Mouse (Mus musculus): ENCODE results near the gene Rbm10.

The Rbm10 gene

DNA sequence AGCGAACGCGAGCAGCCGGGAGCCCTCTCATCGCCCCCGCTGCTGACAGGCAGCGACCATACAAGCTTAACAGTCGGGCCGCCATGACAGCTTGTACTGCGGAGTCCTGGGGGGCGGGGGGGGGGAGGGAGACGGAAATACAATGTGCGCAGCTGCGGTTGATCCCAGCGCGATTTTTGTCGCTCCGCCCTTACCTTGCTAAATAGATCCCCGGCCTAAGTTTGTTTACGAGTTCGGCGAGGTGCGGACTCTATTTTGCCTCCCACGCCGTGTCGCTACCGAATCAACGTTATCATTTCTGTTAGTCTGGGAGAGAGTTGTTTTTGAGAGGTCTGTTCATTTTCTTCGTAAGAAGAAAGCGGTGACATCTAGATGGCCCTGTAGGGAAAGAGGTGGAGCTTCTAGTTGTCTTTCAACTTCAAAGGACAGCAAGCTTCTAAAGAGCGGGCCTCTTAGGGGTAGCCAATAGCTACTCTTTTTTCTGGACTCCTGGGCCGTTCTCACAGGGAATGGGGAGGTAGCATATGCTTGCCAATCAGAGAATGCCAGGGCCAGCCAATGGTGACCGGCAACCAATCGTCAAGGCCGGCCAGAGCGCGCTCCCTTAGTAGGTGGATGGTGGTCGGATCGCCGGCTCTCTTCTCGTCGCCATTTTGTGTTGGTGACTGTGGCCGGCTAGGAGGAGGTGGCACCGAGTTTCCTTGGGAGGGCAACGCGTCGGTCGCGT, at the start of gene Rbm10, which contains the start of gene Ndufb11:
Rbm10 (plus strand) TSS at position 328 of the 727 bp plus-strand sequence.
Ndufb11 (minus strand) TSS at position 444 of the 727 bp plus-strand sequence.
- DNase-seq, result peak; percentile 88

DNA sequence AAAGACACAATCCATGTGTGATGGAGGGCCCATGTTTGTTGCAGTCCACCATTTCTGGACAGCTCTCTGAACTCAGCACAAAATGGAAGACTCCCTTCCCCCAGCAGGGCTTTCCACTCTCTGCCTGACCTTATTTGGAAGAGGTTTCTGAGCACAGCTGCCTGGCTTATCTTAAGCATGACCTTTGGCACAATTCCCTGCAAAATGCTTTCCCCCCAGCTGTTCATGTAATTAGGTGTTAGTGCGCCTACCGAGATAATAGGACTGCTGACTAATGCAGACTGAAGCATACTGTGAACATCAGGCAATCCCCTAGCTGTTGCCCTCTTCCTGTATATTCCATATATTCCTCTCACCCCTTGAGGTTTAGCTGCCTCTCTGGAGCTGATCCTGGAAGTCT, 46.3 kb upstream of the Rbm10 start:
- DNase-seq, result peak in 1 of 2 experiments; percentile 4

DNA sequence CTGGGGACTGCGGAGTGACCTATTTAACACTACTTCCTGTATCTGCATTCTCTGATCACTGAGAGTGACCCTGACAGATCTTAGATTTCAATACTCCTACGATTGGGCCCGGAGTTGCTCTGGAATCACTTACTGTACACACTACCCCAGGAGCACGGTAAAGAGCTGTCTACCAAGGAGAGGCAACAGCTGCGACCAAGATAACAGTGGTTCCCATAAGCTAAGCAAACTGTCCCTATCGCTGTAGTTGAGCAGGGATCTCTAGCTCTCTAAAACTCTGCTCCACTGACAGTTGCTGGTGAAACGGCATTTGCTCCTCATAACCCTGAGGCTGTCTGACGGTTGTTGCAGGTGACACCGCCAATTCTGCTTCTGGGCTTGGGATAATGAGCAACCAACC, 44.6 kb upstream of the Rbm10 start:
- no peak for DNase-seq

DNA sequence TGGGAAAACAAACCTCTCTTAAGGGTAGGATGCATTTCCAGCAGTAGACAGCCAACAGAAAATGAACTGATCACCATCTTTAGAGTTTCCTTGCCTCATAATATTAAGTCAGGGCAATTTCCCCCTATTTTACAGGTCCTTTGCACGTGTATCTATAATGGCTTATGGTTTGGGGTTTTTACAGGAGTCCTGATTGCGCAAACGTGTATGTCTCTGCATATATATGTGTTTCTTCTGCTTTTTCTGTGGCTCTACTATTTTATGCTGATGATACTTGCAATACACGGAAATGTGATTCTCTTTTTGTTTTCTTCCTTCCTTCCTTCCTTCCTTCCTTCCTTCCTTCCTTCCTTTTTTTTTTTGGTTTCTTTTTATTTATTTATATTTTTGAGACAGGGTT, 43.4 kb upstream of the Rbm10 start:
- no peak for DNase-seq

DNA sequence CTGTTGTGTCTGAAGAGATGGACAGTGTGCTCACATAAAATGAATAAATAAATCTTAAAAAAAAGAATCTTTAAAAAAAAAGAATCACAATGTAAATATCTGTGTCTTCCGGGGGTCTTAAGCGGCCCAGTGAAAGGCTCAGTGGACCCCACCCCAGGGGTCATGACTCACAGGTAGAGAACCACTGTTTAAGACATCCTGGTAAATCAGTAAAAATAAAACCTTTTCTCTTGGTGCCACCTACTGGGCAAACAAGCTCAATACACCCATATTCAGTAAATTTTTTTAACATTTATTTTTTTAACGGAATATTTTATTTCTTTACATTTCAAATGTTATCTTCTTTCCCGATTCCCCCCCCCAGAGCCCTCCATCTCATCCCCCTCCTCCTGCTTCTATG, 29.3 kb upstream of the Rbm10 start:
- no peak for DNase-seq

DNA sequence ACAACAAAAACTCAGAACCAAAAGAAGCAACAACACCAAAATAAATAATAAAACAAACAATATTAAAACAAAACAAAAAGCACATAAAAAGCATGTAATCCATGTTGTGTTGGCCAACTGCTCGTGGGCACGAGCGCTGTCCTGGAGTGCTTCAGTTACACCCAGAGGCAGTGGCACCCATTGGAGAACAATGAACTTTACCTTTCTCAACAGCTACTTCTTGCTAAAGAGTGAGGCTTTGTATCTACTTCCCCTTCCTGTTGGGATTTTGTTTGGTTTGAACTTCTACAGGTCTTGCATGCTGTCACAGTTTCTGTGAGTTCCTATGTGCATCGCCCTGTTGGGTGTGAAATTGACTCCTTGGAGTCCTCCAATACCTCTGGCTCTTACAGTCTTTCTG, 8.8 kb upstream of the Rbm10 start:
- DNase-seq, result no peak

DNA sequence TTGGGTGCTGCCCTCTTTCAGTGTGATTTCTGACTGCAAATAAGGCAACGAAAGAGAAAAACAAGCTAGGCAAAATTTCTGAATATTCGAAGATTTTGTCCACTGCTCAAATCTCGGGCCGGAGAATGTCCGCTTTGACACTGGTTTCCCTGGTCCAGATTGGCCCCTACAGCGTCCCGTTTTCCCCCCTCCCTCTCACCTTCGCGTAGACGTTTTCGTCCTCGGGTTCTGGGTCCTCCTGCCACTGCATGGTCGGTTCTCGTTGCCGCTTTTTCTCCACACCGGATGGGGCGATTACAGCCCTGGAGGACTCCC, 485 bp upstream of the Rbm10 start:
- DNase-seq, result no peak

DNA sequence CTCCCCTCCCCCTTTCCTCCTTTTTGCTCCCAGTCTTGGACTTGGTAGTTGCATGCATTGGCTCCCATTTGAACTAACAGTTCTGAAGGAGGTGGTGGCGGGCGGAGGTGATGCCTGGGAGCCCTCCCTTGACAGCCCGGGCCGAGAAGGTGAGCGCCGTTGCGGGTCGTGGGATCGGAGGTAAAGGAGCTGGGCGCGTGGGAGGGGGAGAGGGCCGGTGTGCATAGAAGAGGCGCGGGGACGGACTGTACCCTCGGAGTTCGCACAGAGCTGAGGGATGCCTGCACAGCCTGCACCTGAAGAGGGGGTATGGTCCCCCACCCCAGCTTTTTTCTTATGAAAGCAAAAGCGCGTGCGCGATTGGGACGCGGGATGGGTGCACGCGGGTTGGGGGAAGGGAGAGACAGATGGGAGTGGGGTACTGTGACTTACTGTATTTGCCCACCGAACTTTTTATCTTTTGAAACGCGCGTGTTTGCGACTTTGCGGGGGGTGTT, 648 bp downstream of the Rbm10 start:
- peak; percentile 27 to 28 for DNase-seq

DNA sequence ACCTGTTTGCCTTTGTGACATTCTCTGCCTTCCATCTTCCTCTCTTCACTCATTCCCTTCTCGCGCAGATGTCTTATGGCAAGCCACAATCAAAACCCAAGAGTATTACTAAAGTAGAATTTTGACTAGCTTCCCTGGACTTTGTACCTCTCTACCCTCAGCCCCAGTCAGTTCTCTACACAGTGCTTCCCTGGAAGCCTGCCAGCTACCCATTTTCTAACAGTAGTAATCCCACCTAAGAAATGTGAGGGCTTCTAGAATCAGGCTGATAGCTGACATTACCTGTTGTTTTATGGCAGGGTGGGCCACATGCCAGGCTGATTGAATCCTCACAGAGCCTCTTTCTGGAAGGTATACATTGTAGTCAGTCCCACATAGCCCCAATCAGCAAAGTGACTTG, 20.8 kb downstream of the Rbm10 start:
- DNase-seq, result no peak

DNA sequence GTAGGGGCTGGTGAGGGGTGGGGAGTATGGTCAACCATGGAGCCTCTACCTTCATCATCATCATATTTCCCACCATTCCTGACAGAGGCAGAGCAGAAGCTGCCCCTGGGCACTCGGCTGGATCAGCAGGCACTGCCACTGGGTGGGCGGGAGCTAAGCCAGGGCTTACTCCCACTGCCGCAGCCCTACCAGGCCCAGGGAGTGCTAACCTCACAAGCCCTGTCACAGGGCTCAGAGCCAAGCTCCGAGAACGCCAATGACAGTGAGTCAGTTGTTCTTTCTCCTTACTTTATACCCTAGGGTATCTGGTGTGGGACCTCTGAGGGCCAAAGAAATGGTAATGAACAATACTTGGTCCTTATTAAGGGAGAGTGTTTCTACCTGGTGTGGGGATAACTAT, 27.5 kb downstream of the Rbm10 start:
- no peak for DNase-seq

DNA sequence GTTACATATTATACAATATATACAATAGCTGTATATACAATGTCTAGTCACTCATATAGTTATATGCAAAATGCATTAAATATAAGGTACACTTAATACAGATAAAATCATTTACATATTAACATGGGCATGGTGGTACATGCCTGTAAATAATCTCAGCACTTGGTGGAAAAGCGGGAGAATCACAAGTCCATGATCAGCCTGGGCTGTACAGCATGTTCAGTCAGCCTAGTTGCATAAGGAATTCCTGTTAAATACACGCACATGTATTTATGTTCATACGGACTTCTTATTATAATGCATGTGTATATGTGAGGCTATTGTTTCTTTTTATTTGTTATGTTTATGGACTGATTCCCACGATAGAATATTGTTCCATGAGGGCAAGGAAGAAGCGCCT, 40.3 kb downstream of the Rbm10 start:
- no peak for DNase-seq

DNA sequence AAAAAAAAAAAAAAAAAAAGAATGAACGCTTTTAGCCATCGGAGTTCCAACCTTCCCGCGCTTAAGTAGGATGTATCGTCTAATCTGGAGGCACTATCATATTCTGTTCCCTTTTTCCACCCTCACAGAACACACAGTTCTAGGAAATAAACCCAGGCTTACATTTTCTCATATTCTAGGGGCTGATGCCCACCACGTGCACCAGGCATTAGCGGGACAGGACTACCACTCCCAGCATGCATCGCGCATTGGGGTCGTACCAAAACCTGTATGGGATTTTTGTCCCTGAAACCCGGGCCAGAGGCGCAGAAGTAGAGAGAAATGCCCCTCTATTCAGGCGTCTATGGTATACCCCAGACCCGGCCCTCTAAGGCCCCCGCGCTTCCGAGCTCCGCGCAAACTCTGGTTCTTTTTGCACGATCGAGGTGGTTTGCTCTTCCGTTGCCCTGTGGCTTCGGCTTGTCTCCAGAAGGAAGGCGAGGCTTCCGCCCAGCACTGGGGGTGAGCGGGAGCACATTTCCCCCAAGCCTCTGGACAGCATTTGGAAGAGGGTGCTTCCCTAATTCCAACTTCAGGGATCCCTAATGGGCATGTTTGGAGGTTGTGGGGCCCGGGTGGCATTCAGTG, 40.8 kb downstream of the Rbm10 start, which contains the start of gene Uba1:
Uba1 (plus strand) TSS at position 301 of the 627 bp plus-strand sequence.
- peak; percentile 74 to 79 for DNase-seq

DNA sequence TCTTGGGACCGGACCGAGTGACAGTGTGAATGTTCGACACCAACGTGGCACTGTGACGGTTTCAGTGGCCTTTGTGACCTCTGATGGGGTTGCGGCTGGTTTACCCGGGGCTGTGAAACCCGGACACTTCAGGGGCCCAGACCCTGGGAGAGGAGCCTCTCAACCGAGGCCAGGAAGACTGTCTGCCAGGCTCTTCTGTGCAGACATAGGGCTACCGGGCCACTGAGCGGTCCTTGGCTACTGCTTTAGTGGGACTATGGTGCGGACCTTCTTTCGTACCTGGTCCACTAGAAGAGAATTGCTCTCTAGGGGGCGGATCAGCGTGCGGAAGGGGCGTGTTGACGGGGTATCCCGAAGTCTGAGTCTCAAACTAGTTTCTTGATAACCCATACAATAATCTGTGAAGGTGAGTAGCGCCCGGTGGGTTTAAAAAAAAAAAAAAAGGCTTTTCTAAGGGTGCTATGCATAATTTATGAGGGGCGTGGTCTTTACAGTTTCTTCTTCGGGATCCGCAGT, 41.6 kb downstream of the Rbm10 start:
- peak in 1 of 2 experiments; percentile 6 for DNase-seq

DNA sequence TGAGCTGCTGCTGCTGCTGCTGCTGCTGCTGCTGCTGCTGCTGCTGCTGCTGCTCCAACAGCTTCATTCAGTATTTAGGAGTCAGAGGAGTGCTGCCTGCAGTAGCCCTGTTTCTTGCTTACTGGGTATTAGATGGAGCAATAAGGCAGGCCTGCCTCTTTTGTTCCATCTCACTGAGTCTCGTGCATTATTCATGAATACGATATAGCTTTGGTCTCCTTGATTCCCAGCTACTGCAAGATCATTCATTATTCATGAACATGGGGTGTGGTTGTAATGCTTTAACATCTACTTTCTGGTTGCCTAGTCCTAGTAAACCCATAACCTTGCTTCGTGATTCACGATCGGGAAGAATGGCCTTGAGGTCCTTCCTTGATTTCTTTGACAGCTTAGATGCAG, 45.0 kb downstream of the Rbm10 start:
- DNase-seq, result no peak

DNA sequence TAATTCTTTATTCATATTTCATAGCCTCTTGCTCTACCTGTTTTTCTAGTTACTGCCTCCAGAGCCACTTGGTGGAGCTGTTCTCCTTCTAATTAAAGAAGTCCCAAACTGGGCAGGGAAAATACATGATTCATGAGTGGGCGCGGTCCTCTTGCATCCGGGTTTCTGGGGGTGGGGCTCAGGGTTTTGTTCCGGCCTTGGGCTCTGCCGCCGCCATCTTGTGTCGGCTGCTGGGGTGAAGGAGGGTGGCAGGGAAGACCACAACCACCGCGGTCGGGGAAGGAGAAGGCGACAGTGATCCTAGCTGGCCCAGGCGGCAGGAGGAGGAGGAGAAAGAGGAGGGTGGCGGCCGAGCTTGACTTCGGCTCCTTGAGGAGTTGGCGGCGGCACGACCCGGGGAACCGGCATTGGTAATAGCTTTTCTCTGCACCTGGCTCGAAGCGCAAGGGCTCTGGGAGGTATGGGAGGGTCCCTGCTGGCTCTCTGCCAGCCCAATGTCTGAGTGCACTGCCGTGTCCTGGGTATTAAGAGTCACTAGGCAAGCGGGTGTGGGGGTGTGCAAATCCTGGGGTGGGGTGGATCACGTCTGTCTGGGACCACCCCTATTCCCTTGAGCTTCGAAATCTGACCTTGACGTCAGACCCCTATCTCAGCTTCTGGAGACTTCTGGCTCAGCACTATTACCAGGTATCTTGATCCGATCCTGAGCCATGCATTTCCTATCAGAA, 45.6 kb downstream of the Rbm10 start:
- DNase-seq, result peak; percentile 87 to 92

DNA sequence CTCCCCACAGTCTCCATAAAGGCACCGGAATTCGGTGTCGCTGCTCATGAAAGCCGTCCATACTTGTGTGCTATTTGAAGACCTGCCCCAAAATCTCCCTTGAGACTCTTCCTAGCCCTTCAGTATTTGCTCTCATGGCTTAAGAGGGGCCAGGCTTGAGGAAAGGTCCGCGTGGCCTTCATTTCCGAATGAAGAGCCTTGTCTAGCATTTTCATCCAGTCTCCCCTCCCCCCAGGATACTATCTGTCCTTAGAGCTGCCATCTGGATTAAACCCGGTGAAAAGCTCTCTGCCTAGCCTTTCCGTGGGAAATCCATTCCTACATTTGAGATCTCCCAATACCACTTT, 46.1 kb downstream of the Rbm10 start:
- DNase-seq, result no peak

DNA sequence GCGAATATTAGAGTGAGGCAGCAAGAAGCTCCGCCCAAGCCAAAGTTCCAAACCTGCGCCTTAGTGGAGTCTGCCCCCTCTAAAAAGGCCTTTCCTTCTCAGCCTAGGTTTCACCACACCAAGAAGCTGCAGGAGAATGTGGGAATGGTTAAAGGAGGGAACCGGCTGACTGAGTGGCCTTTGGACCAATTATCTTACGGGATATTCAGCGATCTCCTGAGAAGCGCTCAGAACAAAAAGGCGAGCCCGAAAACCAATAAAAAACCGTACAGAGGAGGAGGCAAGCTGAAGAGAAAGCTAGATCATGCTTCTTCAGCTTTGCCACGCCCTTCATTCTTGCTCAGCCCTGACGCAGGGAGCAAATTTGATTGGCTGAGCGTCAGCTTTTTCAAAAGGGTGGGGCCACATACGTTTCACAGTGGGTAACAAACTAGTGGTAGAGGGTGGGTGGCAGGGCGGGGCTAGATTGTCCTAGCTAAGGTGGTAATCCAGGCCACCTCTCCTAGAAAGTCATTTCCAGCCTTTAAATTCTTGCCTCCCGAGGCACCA, 70.3 kb downstream of the Rbm10 start, which contains the start of gene Cdk16:
Cdk16 (plus strand) TSS at position 436 of the 549 bp plus-strand sequence.
- peak; percentile 94 to 95 for DNase-seq

DNA sequence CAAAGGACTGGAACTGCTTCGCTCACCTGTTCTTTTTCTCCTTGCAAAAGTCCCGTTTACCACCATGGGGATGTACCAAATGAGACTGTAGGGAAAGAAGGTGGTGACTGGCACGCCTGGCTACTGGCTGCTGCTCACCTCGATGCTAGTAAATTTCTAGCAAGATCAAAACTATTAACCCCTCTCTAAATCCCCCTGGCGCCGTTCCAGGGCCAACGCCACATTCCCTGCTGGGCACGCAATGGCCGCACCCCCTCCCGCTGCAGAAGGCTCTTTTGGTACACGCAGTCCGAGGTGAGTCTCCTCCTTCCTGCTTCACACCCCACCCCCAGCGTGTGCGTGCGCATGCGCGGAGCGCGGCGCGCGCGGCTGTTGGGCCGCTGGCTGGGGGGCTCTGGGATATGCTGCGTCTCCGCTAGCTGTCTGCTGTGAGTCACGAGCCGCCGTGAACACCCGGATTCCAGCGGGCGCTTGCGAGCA, 70.8 kb downstream of the Rbm10 start:
- DNase-seq, result peak; percentile 82 to 85

DNA sequence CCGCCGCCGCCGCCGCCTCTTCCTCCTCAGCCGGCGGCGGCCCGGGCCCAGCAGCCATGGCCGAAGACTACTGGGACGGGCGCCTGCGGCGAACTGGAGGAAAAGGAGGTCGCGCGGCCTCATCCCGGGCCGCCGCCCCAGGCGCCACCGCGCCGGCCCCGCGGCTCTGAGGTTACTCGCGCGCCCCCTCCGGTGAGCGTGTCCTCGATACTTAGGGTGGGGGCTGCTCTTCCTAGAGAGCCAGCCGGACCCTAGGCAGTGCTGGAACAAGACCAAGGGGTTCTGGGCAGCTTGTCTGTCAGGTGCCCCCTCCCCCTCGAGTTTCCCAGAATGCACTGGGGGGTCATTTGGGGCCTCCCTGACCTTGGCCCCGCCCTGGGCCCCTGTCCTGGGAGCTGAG, 71.3 kb downstream of the Rbm10 start:
- peak; percentile 56 to 70 for DNase-seq

DNA sequence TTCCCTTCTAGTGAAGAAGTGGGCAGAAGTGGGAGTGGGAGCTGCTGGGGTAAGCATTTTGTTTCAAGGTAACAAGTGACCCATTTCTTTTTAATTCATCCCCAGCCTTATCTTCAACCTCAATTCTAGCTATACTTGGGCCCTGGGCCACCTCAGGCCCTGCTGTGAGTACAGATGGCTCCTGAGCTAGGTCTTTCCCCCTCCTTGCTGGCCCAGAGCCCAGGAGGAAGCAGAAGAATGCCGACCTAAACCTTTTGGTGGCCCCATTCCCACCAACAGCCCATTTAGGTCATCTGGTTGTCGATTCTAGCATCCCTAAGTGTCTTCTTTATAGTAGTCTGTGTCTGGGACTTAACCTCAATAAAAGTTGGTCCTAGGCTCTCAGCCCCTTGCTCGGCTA, 74.3 kb downstream of the Rbm10 start:
- no peak for DNase-seq

DNA sequence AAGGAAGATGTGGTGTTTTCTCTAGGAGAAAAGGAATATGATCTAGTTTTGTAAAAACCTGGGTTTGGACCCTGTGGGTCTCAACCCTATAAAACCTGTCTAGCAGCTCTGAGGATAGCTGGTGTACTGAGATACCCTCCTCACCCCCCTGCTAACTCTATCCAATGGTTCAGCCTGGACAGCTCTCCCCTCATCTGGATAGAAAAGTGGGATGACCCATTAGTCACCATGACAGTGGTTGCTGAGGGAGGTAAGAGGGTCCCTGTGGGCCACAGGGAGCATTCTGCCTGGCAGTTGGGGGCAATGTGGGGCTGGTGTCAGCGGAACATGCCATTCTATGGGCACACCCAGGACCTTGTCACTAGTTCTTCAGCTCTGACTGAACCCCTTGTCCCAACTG, 75.3 kb downstream of the Rbm10 start:
- no peak for DNase-seq

DNA sequence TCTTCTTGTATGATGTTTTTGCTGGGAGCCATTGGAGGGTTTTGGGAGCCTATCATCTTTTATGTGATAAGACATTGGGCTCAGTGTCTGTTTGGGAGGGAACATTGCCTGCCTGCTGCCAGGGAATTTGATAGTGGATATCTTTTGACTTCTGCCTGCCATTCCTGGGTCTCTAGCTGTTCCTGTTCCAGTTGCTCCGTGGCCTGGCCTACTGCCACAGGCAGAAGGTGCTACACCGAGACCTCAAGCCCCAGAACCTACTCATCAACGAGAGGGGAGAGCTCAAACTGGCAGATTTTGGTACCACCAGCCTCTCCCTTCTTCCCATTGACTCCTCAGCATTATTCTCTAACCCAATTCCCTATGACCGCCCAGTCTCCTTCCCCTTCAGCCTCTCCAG, 78.5 kb downstream of the Rbm10 start:
- no peak for DNase-seq

Data from lung, adult 18-20 months (tissue).